Mouse (Mus musculus) urinary bladder, postnatal 10 days (tissue): ENCODE data around the gene Rad9a.

Experiments
- DNase-seq: peaks from one replicate; pipeline ENCODE4 v3.0.0; 2022; ENCODE audit warnings: low spot score

Rad9a gene

GRCm38 (mm10) chr19:4193129-4193528 lies 8.3 kb downstream of the Rad9a start:
- no peak for DNase-seq

- no peak for DNase-seq
Observed at GRCm38 (mm10) chr19:4192251-4192985, 9.0 kb downstream of the Rad9a start.

DNA sequence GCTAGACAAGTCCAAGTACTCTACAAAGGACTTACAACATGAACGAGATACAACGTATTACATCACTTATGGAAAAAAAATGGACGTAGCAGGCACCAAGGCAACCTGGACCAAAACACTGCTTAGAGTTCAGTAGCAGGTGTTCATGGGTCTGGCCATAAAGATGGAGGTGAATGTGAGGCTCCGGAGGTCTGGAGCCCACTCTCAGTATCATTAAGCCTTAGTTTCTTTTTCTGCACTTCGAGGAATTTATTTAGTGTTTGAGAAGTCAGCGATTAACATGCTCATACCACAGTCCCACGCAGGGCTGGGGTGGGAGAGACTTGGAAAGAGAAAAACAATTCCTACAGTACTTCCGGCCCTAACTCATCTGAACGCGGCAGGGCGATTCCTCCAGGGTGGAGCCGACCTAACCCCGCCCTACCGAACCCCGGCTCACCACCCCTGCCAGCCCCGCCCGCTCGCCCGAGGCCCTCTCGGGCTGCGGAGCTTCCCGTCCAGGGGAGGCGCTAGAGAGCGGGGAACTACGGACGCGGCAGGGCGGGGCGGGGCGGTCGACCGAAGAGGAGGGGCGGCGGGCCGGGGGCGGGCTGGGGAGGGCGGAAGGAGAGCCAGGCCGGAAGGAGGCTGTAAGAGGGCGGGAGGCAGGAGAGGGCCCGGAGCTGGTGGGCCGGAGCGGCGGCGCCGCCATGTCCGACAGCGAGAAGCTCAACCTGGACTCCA lies 9.8 kb downstream of the Rad9a start, which contains the start of gene Ppp1ca:
Gene Ppp1ca (plus strand): TSS at position 538 of the 723 bp plus-strand sequence.
- peak; percentile 89 for DNase-seq

GRCm38 (mm10) chr19:4190831-4191334 lies 10.6 kb downstream of the Rad9a start, which contains the start of gene Tbc1d10c:
TSS of gene Tbc1d10c (minus strand) at chr19:4191284.
- no peak for DNase-seq

GRCm38 (mm10) chr19:4189051-4189620 lies 12.3 kb downstream of the Rad9a start:
- no peak for DNase-seq

DNA sequence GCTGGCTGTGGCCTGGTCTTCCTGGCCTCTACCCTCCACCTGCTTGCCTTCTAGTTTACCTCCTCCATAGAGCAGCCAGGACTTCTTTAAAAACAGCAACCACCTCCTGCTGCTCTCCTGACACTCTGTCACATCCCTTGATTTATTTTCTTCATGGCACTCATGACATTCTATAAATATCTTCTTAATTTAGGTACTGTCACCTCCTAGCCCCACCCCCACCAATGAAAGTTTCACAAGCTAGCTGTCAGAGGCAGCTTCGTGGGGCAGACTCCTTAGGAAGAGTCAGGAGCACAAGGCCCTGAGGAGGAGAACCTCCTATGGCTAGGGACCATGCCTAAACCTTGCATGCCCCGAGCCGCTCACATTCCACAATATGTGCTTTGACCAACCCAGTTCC lies 14.2 kb downstream of the Rad9a start:
- no peak for DNase-seq

DNA sequence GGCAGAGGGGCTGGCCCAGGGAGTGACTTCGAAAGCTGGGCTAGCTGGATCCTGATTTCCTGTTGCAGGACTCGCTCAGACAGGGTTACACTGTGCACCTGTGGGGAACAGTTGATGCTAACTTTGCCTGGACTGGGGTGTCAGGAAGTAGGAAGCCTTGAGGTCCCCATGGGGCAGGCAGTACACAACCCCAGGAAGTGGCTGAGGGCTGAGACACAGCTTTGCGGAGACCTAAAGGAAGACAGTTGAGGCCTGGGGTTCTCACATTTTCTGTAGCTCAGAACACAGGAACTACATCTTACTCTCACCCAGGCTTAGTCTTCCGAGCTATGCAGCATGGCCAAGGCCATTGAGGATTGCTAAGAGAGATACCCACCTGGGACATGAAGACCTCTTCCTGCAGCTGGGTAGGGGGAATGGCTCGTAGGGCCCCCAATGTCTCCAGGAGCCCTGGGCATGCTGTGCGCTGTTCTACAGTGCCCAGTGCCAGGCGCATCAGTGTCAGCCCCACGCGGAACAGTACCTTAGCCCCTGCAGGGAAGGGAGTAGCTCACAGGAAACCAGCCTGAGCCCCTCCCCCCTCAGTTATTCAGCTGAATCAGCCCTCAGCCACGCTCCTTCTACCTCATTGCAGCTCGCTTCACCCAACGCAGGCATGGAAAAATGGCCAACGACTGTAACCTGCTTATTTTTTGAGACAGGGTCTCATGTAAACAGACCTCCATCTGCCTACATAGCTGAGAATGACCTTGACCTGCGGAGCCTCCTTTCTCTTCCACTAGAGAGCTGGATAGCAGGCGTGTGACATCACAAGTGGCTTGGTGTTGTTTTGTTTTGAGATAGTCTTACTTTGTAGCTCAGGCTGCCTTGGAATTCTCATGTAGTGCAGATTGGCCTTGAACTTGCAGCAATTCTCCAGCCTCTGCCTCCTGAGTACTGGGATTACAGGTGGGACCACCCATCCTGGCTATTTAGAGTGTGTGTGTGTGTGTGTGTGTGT lies 16.2 kb downstream of the Rad9a start:
- DNase-seq: no peak

- DNase-seq: no peak
Observed at GRCm38 (mm10) chr19:4183689-4184088, 17.8 kb downstream of the Rad9a start.

- no peak for DNase-seq
Observed at GRCm38 (mm10) chr19:4181892-4182291, 19.6 kb downstream of the Rad9a start.

DNA sequence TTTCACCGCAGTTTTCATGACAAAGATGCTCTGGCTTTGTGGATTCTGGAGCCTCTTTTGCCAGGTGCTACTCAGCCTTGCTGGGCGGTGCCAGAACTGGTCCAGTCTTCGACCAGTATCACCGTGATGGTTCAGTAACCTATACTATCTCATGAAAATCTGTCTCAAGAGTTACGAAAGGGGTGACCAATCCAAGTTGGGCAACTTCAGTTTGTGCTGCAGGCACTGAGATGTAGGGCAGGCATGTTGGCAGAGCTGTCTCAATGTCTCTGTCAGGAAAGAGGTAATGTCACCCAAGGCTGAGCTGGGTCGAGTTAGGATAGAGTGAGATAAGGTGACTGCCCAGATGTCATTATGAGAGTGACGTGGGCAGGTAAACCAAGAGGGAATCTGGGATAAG lies 21.1 kb downstream of the Rad9a start:
- no peak for DNase-seq

GRCm38 (mm10) chr19:4175368-4175947 lies 26.0 kb downstream of the Rad9a start, which contains the start of gene Carns1:
TSS of gene Carns1 (minus strand) at chr19:4175479.
- DNase-seq: no peak

DNA sequence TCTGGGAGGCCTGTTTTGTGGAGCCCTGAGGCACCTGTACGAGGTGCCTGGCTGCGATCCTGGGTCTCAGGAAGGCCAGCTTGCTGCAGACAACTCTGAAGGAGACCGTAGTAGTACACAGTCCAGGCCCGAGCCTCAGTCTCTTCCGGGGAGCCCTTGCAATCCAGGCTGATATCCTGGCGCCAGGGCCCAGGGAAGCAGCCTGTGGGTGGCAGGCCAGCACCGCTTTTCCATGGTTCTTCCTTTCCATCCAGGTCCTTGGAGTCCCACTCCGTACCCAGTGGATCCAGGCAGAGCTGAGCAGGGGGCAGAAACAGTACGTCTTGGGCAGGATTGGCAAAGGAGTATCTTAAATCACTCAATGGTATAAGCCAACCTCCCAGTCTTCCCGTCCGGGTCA lies 28.5 kb downstream of the Rad9a start:
- no peak for DNase-seq

GRCm38 (mm10) chr19:4171393-4172290 lies 29.8 kb downstream of the Rad9a start:
- no peak for DNase-seq

DNA sequence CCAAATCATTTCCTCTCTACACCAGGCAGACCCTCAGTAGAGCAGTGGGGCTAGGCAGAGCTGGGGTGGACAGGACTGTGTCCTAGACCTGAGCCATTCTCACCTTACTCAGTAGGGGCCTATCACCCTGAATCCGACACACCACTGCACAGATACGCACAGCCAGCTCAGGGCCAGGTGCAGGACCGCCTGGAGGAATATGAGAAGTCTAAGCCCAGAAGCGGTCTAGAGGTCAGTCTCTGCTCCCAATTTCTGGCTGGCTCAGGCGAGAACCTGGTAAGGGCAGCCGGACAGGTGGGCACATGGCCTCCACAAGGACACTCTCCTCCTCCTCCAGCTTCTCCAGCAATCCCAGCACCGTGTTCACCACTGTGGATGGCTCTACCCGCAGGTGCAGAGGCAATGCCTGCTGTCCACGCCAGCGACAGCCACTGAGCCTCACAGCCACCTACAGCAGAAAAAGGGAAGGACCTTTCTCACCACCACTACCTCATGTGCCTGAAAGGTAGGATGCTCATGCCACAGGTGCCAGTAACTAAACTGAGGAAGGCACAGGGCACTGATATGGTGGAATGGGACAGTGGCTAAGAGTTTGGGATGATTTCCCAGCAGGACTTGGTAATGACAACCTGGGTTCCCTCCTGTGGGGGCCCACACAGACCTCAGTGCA lies 30.6 kb downstream of the Rad9a start:
- no peak for DNase-seq

DNA sequence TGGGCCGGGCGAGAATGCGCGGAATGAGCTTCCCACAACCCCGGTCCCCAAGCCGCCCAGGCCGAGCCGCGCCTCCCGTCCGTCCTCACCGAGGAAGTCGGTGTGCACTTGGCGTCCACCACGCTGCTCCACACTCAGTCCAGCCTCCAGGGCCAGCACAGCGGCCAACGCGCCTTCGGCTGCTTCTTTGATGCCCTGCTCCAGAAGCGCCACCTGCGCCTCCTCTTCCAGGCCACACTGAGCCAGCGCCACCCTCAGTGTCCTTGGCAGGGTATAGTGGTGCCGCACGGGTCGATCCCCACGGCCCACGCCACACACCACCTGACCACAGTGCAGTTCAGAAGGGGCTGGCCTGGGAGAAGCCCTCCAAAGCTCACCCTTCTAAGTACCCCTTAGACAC lies 31.7 kb downstream of the Rad9a start:
- no peak for DNase-seq

DNA sequence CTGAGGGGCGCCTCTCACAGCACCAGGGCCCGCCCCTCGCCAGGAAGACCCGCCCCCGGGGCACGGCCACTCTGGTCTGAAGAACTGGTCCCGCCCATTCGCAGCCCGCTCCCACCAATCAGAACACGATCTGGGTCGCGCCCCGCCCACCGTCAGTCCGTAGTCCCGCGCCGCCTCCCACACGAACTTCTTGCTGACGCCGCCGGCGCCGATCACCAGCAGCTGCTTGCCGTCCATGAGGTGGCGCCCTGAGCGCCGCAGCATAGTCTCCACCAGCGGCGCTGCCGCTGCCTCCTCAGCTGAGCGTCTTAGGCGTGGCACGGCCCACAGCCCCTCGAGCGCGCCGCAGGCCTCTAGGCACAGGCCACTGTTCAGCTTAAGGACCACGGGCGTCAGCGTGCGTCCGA lies 32.1 kb downstream of the Rad9a start:
- DNase-seq: peak; percentile 98

- no peak for DNase-seq
Observed at GRCm38 (mm10) chr19:4166678-4167476, 34.6 kb downstream of the Rad9a start.

GRCm38 (mm10) chr19:4164721-4165120 lies 36.7 kb downstream of the Rad9a start:
- no peak for DNase-seq

DNA sequence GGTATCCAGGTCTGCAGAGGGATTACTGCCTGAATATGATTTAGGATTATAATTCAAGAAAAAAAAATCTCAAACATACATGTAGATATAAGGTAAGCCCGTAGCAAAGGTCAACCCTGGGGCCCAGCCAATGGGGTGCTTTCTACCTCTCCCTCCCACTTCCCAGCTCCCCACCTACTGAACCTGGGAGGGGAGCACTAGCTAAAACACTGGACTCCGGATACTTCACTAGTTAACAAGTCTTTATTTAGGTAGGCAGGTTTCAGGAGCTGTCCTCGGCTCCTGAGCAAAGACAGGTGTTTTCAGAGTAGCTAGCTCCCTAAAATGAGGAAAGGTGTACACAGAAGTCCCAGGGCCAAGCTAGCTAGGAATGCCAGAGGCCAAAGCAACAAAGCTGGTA lies 37.4 kb downstream of the Rad9a start:
- DNase-seq: no peak
